Mouse (Mus musculus): ENCODE measurements around the gene Mre11a. TPM values are rescaled to one million over a fixed set of nuclear protein-coding genes. Genes with fewer than 3 reads are reported as not detected.
A peak's percentile ranks its signal among the peaks of the same experiment; 100 is the strongest.

Gene Mre11a
- total RNA-seq, 2 experiments from 2014 or later, result 9.2 to 12.7 TPM

GRCm38 (mm10) chr9:14821396-14821795 lies 36.9 kb downstream of the Mre11a start:
- DNase-seq (ENCODE audit: low spot score), result no peak

GRCm38 (mm10) chr9:14824840-14825239 lies 40.4 kb downstream of the Mre11a start:
- no peak for DNase-seq (ENCODE audit: low spot score)

GRCm38 (mm10) chr9:14827875-14828274 lies 43.4 kb downstream of the Mre11a start:
- no peak for DNase-seq (ENCODE audit: low spot score)

- no peak for DNase-seq (ENCODE audit: low spot score)
Observed at GRCm38 (mm10) chr9:14832046-14832445, 47.6 kb downstream of the Mre11a start.

GRCm38 (mm10) chr9:14835335-14836075 lies 51.1 kb downstream of the Mre11a start:
- DNase-seq (ENCODE audit: low spot score), result no peak

GRCm38 (mm10) chr9:14839527-14839926 lies 55.1 kb downstream of the Mre11a start:
- DNase-seq (ENCODE audit: low spot score), result no peak

- DNase-seq (ENCODE audit: low spot score), result no peak
Observed at GRCm38 (mm10) chr9:14839970-14840369, 55.5 kb downstream of the Mre11a start.

GRCm38 (mm10) chr9:14841878-14842761 lies 57.7 kb downstream of the Mre11a start:
- peak; percentile 5 for DNase-seq (ENCODE audit: low spot score)

- no peak for DNase-seq (ENCODE audit: low spot score)
Observed at GRCm38 (mm10) chr9:14843311-14843857, 58.9 kb downstream of the Mre11a start.

- DNase-seq (ENCODE audit: low spot score), result no peak
Observed at GRCm38 (mm10) chr9:14843901-14844300, 59.4 kb downstream of the Mre11a start.

GRCm38 (mm10) chr9:14846428-14846827 lies 62.0 kb downstream of the Mre11a start:
- no peak for DNase-seq (ENCODE audit: low spot score)

- DNase-seq (ENCODE audit: low spot score), result no peak
Observed at GRCm38 (mm10) chr9:14848267-14848935, 63.9 kb downstream of the Mre11a start.

GRCm38 (mm10) chr9:14854585-14854984 lies 70.1 kb downstream of the Mre11a start:
- DNase-seq (ENCODE audit: low spot score), result no peak

GRCm38 (mm10) chr9:14856922-14857654 lies 72.6 kb downstream of the Mre11a start:
- DNase-seq (ENCODE audit: low spot score), result no peak

GRCm38 (mm10) chr9:14858170-14858706 lies 73.8 kb downstream of the Mre11a start:
- no peak for DNase-seq (ENCODE audit: low spot score)

- no peak for DNase-seq (ENCODE audit: low spot score)
Observed at GRCm38 (mm10) chr9:14858782-14859181, 74.3 kb downstream of the Mre11a start.

- no peak for DNase-seq (ENCODE audit: low spot score)
Observed at GRCm38 (mm10) chr9:14859868-14860639, 75.6 kb downstream of the Mre11a start, which contains the start of gene Gpr83. Gpr83 (plus strand) TSS chr9:14860210.

GRCm38 (mm10) chr9:14863126-14863525 lies 78.7 kb downstream of the Mre11a start:
- no peak for DNase-seq (ENCODE audit: low spot score)

- DNase-seq (ENCODE audit: low spot score), result no peak
Observed at GRCm38 (mm10) chr9:14864726-14865125, 80.3 kb downstream of the Mre11a start.

- no peak for DNase-seq (ENCODE audit: low spot score)
Observed at GRCm38 (mm10) chr9:14866957-14867356, 82.5 kb downstream of the Mre11a start.

Measured in gastrocnemius, adult 18-20 months (tissue).